Mouse (Mus musculus) urinary bladder, postnatal 25 days (tissue): ENCODE measurements around the gene Thpo.

Experiments
- DNase-seq: peaks from one replicate; pipeline ENCODE4 v3.0.0; 2022; ENCODE audit warnings: low spot score

Thpo gene

DNA sequence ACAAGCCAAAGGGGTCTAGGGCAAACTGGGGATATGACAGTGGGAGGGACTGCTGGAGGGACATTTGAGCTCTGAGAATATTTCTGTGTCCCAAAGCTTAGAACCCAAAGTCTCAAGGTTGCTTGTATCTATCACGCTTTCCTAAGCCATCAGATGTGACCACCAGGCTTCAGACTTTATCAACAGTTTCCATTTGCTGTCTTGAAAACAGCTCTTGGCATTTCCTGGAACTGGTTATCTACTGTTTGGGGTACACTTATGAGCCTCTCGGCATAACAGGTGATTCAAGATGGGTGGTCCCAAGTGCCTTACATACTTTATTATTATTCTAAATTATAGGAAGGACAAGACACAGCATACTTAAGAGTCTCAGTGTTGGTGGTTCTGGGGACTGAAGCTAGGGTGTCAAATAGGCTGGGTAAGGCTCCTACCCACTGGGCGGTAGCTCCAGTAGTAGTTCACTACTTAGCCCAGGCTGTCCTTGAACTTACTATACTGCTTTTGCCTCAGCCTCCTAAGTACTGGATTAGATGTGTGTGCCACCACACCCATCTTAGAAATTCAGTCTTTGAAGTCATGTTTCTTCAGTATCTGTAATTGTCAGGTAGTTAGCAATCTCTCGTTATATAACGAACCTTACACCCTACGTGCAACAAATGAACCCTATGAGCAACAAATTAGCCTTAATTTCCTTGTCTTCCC lies 30.5 kb downstream of the Thpo start:
- no peak for DNase-seq

GRCm38 (mm10) chr16:20703071-20703470 lies 31.2 kb downstream of the Thpo start:
- no peak for DNase-seq

- peak; percentile 58 for DNase-seq
Measured at GRCm38 (mm10) chr16:20702522-20702893, 31.8 kb downstream of the Thpo start.

GRCm38 (mm10) chr16:20701729-20702521 lies 32.4 kb downstream of the Thpo start:
- DNase-seq: no peak

DNA sequence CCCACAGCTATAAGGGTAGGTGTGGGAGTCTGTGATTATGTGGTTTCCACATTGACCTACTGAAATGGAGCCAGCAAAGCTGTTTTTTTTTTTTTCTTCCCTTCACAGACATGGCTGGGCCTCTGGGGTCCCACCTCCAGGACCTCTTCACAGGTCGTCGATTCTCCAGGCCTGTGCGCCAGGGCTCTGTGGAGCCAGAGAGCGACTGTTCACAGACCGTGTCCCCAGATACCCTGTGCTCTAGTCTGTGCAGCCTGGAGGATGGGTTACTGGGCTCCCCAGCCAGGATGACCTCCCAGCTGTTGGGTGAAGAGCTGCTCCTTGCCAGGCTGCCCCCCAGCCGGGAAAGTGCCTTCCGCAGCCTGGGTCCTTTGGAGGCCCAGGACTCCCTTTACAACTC lies 33.0 kb downstream of the Thpo start:
- no peak for DNase-seq

GRCm38 (mm10) chr16:20700036-20700435 lies 34.3 kb downstream of the Thpo start:
- DNase-seq: no peak

DNA sequence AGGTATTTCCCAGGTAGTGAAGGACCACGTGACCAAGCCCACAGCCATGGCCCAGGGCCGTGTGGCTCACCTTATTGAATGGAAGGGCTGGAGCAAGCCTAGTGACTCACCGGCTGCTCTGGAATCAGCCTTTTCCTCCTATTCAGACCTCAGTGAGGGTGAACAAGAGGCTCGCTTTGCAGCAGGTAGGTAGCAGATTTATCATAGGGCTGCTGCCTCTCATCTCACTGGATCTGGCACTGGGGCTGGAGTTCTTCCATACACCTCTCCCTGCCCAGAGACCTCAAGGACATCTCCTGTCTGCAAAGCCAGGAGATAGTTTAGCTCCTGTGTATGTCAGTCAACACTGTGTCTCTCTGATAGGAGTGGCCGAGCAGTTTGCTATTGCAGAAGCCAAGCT lies 35.0 kb downstream of the Thpo start:
- DNase-seq: no peak

- peak; percentile 67 for DNase-seq
Measured at GRCm38 (mm10) chr16:20695622-20696323, 38.5 kb downstream of the Thpo start.

DNA sequence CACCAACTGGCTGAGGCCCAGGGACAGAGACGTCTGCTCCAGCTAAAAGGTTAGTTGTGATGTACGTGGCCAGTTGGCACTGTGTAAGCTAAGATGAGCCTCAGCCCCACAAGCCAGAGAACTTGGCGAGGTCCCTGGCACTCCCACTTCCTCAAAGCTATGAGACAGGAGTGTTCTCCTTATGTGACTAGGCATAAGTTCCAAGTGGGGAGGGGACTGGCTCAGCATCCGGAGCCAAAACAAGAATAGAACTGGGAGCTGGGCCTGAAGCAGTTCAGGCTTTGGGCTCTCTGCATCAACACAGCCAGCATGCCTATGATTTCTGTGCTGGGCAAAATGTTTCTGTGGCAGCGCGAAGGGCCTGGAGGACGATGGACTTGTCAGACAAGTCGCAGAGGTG lies 39.5 kb downstream of the Thpo start:
- no peak for DNase-seq

- peak; percentile 76 for DNase-seq
Measured at GRCm38 (mm10) chr16:20693111-20693701, 41.1 kb downstream of the Thpo start, which contains the start of gene Fam131a. Gene Fam131a (plus strand): TSS chr16:20693241.

- DNase-seq: no peak
Measured at GRCm38 (mm10) chr16:20692241-20692965, 41.9 kb downstream of the Thpo start.

DNA sequence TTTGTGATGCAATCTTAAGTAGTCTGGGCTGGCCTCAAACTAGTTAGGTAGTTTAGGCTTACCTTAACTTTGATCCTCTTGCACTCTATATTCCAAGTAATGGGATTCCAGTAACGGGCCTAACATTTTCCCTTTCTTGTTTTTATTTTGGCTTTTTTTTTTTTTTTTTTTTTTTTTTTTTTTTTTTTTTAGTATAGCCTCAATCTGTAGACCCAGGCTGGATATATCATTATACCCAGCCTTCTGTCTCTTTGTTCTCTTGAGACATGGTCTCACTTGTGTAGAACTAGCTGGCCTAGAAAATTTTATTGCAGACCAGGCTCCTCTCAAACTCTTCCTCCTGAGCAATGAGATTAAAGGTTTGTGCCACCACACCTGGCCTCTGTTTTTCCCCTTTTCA lies 42.7 kb downstream of the Thpo start:
- DNase-seq: no peak

DNA sequence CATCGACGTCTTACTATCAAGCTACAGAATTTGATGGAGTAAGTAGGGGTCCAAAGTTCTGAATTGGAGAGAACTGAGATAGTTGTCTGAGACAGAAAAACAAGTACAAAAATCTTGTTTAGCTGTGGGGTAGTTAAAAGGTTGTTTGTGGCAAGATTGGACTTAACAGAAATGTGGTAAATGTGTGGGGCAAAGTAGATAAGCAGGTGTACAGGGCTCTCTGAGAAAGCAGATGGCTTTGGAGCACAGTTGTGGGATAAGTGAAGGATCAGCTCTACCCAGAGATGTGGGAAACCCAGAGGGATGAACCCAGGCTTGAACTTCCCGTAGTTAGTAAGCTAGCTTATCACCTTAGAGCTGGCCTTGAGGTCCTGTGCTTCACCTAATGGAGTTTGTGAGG lies 43.5 kb downstream of the Thpo start:
- no peak for DNase-seq

DNA sequence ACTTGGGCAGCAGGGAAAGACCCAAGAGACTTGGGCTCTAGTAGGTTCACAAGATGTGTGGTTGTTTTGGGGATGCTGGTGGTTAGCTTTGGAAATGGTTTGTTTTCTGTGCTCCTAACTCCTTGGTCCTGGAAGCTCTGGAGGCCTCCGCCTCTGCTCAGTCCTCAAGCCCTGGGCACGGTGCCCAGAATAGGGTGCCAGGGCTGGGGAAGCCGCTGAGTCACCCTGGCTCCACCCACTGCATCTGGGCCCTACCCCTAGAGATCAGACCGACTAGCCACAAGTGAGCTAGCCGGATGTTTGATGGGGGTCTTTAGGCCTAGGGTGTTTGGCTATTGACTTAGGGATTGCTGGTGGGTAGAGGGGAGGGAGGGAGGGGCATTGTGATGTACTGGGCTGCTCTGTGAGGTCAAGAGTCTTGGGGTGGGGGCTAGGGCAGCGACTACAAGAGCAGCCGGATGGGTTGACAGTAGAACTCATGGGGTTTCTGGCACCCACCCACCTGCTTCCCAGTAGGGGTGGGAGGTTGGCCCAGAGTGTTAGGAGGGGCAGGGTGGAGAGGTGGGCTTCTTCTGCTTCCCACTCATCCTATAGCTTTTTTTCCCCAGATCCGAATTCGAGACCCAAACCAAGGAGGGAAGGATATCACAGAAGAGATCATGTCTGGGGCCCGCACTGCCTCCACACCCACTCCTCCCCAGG lies 56.2 kb downstream of the Thpo start:
- peak; percentile 88 for DNase-seq

DNA sequence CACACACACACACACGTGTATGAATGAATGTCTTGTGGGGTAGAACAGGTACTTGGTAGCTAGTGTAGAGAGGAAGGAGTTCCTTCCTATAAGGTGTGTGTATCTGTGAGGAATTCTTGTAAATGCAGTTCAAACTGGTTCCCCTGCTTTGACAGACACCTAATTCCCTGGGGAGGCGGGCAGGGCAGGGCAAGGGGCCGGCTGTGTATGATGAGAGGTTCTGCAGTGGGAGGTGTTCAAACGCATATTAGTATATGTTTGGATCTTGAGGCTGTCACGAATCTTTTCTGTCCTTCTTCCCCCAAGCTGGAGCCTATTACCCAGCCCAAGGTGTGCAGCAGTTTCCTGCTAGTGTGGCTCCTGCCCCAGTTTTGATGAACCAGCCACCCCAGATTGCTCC lies 56.9 kb downstream of the Thpo start:
- no peak for DNase-seq

DNA sequence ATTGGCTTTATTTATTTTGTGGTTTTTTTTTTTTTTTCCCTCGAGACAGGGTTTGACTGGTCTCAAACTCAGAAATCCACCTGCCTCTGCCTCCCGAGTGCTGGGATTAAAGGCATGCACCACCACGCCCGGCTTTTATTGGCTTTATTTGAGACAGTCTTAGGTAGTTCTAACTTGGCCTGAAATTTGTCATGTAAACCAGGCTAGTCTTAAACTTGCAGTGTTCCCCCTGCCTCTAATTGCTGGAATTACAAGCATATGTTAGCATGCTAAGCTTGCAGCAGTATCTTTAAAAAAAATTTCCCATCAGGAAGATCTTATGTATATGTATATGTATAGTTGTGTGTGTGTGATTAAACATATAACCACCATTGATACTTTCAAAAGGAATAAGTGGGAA lies 57.6 kb downstream of the Thpo start:
- DNase-seq: no peak

- DNase-seq: no peak
Measured at GRCm38 (mm10) chr16:20675213-20675612, 59.1 kb downstream of the Thpo start.
